Mouse (Mus musculus) right cerebral cortex, postnatal 36 days (tissue): Measurements from ENCODE around the gene Zfp52.

Source experiments
- DNase-seq, 2 experiments: peaks; one replicate each; pipeline ENCODE4 v3.0.0; 2022; ENCODE audit warnings: low spot score in 2 of 2, mixed read lengths in 1 of 2

The Zfp52 gene

GRCm38 (mm10) chr17:21557831-21558230 lies 22.5 kb downstream of the Zfp52 start:
- DNase-seq = no peak

DNA sequence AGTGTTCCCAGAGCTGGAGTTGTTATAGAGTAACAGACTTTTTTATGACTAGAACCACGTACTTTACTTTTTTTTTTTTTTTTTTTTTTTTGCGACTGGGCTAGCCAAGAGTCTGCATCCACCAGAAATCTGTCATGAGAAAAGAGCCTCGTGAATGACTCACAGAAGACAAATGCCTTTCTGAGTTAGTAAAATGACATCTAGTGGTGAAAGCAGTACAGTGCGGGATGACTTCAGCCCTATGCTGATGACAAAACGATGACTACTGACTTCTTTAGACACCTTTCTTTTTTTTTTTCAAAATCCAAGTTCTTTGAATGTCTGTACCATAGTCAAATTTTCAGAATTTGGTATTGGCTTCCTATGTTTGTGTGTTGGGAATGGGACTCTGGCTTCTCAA lies 30.9 kb downstream of the Zfp52 start:
- peak; percentile 49 to 73 for DNase-seq

DNA sequence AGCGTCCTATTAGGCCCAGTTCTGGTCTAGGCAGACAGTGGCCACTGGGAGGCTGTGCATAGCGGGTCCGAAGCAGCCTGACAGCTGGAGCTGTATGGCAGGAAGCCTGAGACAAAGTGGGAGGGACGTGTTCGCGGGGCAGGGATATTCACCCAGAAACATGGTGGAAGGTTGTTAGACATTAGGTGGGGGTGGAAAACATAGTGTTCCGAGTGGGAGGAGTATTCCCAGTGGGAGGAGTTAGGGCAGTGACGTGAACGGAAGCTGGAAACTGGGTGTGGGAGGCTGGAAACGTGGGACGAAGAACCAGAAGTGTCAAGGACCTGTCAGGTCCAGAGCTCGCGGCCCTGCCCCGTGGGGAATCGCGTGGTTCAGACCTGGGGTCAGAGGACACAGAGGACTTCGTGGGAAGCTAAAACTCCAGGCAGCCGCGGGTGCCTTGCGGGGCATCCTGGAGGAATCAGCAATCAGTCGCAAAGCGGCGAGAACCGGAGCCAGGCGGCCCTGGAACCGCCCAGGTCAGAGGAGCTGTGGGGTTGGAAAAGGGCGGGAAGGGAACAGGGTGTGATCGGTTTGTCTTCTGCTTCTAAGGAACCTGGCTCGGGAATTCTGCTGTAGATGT lies 31.5 kb downstream of the Zfp52 start, which contains the start of gene Zfp948:
Gene Zfp948, plus strand, starts transcription at position 281 of the 622 bp plus-strand sequence.
- peak; percentile 70 to 80 for DNase-seq

DNA sequence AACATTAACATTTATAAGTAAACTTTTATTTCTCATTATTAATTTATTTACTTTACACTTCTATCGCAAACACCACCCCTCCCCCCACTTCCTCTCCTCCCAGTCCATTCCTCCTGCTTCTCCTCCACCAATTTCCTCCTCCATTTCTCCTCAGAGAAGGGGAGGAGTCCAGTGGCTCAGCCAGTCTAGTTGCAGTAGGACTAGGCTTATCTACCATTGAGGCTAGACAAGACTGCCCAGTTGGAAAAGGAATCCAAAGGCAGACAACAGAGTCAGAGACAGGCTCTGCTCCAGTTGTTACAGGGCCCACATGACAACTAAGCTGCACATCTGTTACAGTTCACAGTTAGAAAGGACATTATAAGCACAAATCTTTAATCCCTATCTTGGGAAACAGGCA lies 32.4 kb downstream of the Zfp52 start:
- no peak for DNase-seq

DNA sequence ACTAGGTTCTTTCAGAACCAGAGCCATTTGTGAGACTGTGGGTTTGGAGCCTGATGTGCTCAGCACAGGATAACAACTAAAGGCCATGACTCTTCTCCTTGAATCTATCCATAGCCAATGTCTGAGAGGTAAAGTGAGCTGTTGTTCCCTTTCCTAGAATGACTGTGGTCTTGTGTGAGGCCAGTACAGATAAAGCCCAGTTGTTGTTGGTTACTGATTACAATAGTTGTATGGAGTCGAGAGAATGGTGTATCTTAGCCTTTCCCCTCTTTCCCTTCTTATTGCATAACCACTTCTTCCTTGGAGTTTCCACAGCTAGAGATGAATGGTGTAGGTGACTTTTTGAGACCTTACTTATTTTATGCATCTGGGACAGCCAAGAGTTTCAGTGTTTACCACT lies 43.7 kb downstream of the Zfp52 start:
- no peak for DNase-seq

GRCm38 (mm10) chr17:21579493-21580175 lies 44.3 kb downstream of the Zfp52 start:
- DNase-seq = no peak

DNA sequence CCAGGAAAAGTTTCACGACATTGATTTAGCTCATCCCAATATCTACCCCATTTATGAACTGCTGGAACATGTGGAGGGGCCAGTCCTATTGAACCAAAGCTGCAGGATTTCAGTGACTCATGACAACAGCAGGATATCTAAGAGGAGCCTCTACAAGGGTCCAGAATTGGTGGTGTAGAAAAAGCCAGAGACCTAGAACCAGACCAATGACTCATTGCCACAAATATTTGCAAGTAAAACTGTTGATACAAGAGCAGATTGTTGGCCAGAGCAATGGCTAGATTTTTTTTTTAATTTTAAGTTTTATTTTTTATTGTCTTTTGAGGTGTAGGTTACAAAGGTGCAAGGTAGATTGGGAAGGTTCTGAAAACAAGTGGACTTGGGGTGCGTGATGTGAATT lies 50.2 kb downstream of the Zfp52 start:
- DNase-seq = no peak
